Mouse (Mus musculus) CH12.LX (cell line): ENCODE data around the gene Bmp6. TPM values are rescaled to one million over a fixed set of nuclear protein-coding genes. Genes with fewer than 3 reads are reported as not detected.

Experiments
- DNase-seq: peaks from one replicate; pipeline ENCODE4 v3.0.0-alpha.2; 2013; ENCODE audit errors: extremely low read depth
- H3K27ac ChIP-seq: 2 replicates; pipeline ENCODE4 v1.5.1; 2012; ENCODE audit warnings: low read depth, mild to moderate bottlenecking, control low read depth, moderate library complexity; ENCODE audit not compliant: insufficient read depth
- H3K27me3 ChIP-seq: replicated peaks from 2 replicates; pipeline ENCODE3; 2012; ENCODE audit warnings: inconsistent platforms
- H3K36me3 ChIP-seq, 2 experiments: replicated peaks in 1 of 2; 2 replicates each; pipeline versions ENCODE3 to v1.6.1; 2012; ENCODE audit warnings: inconsistent platforms in 1 of 2, low read length in 1 of 2, mild to moderate bottlenecking in 1 of 2, mixed read lengths in 1 of 2, moderate library complexity in 1 of 2; ENCODE audit not compliant: control insufficient read depth in 1 of 2, insufficient read depth in 1 of 2
- H3K4me1 ChIP-seq, 2 experiments: 2 replicates each; pipeline ENCODE4 v1.6.1; 2012; ENCODE audit warnings: inconsistent platforms in 1 of 2, moderate library complexity in 1 of 2; ENCODE audit not compliant: insufficient read depth in 2 of 2, control insufficient read depth in 1 of 2
- H3K4me2 ChIP-seq: 2 replicates; pipeline ENCODE4 v1.6.1; 2012; ENCODE audit warnings: low read depth, mild to moderate bottlenecking, control low read depth; ENCODE audit not compliant: poor library complexity, insufficient read depth, severe bottlenecking
- H3K4me3 ChIP-seq, 3 experiments: fragments of 150-350 bp in 1 of 3; sonication (generic) in 1 of 3; replicated peaks in 1 of 3; 2 replicates each; pipeline versions ENCODE3 to v1.5.1; 2011 to 2012; ENCODE audit warnings: low read depth in 2 of 3, low read length in 2 of 3, mild to moderate bottlenecking in 2 of 3, moderate library complexity in 2 of 3, control low read depth in 1 of 3, improper control_type of control experiment in 1 of 3, inconsistent platforms in 1 of 3, mixed read lengths in 1 of 3; ENCODE audit not compliant: poor library complexity in 1 of 3
- H3K79me2 ChIP-seq: replicated peaks from 2 replicates; pipeline ENCODE4 v1.6.1; 2012; ENCODE audit warnings: mild to moderate bottlenecking, moderate library complexity; ENCODE audit not compliant: control insufficient read depth, poor library complexity, insufficient read depth, severe bottlenecking; ENCODE audit errors: extremely low read depth
- H3K9ac ChIP-seq: 2 replicates; pipeline ENCODE4 v1.6.1; 2012; ENCODE audit warnings: low read depth, mild to moderate bottlenecking, control low read depth, moderate library complexity; ENCODE audit not compliant: insufficient read depth
- H3K9me3 ChIP-seq: replicated peaks from 2 replicates; pipeline ENCODE3; 2012; ENCODE audit warnings: low read length, inconsistent platforms, mixed read lengths
- BHLHE40 ChIP-seq: IDR thresholded peaks from 2 replicates; pipeline ENCODE4 v1.6.1; 2011; ENCODE audit warnings: mild to moderate bottlenecking, low read depth, low read length, improper control_type of control experiment
- CHD1 ChIP-seq: IDR thresholded peaks from 2 replicates; pipeline ENCODE4 v1.6.1; 2012; ENCODE audit warnings: low read depth, low read length, improper control_type of control experiment, inconsistent platforms
- CHD2 ChIP-seq: IDR thresholded peaks from 2 replicates; pipeline ENCODE4 v1.6.1; 2011; ENCODE audit warnings: low read length, improper control_type of control experiment
- E2F4 ChIP-seq: IDR thresholded peaks from 2 replicates; pipeline ENCODE4 v1.6.1; 2011; ENCODE audit warnings: low read depth, low read length, improper control_type of control experiment; ENCODE audit not compliant: insufficient replicate concordance
- ELF1 ChIP-seq: IDR thresholded peaks from 2 replicates; pipeline ENCODE4 v1.6.1; 2014; ENCODE audit warnings: low read depth, mild to moderate bottlenecking, inconsistent platforms, low read length, improper control_type of control experiment
- EP300 ChIP-seq: IDR thresholded peaks from 2 replicates; pipeline ENCODE4 v1.6.1; 2011; ENCODE audit warnings: low read length, improper control_type of control experiment
- ETS1 ChIP-seq: conservative IDR thresholded peaks from 2 replicates; pipeline ENCODE4 v1.6.1; 2012; ENCODE audit warnings: low read depth, mild to moderate bottlenecking, inconsistent platforms, low read length, improper control_type of control experiment, moderate library complexity
- GABPA ChIP-seq: IDR thresholded peaks from 2 replicates; pipeline ENCODE4 v1.6.1; 2012; ENCODE audit warnings: low read depth, low read length, improper control_type of control experiment, inconsistent platforms; ENCODE audit not compliant: insufficient replicate concordance
- HCFC1 ChIP-seq: IDR thresholded peaks from 2 replicates; pipeline ENCODE4 v1.6.1; 2012; ENCODE audit warnings: low read depth, mild to moderate bottlenecking, inconsistent platforms, low read length, improper control_type of control experiment
- IRF4 ChIP-seq: IDR thresholded peaks from 2 replicates; pipeline ENCODE4 v1.6.1; 2014; ENCODE audit warnings: low read depth, mild to moderate bottlenecking, inconsistent platforms, low read length, improper control_type of control experiment
- JUND ChIP-seq: conservative IDR thresholded peaks from 2 replicates; pipeline ENCODE4 v1.6.1; 2011; ENCODE audit warnings: low read depth, low read length, improper control_type of control experiment
- MAFK ChIP-seq: IDR thresholded peaks from 2 replicates; pipeline ENCODE4 v1.6.1; 2011; ENCODE audit warnings: low read length, improper control_type of control experiment; ENCODE audit not compliant: insufficient replicate concordance
- MAX ChIP-seq: IDR thresholded peaks from 2 replicates; pipeline ENCODE4 v1.6.1; 2011; ENCODE audit warnings: low read length, improper control_type of control experiment
- MEF2A ChIP-seq: IDR thresholded peaks from 2 replicates; pipeline ENCODE4 v1.6.1; 2014; ENCODE audit warnings: low read depth, mild to moderate bottlenecking, inconsistent platforms, low read length, improper control_type of control experiment, borderline replicate concordance
- MYC ChIP-seq: IDR thresholded peaks from 2 replicates; pipeline ENCODE4 v1.6.1; 2011; ENCODE audit warnings: low read depth, mild to moderate bottlenecking, improper control_type of control experiment, low read length
- NELFE ChIP-seq: IDR thresholded peaks from 2 replicates; pipeline ENCODE4 v1.6.1; 2011; ENCODE audit warnings: low read depth, low read length, improper control_type of control experiment
- PAX5 ChIP-seq: IDR thresholded peaks from 2 replicates; pipeline ENCODE4 v1.6.1; 2012; ENCODE audit warnings: low read length, inconsistent platforms, mixed read lengths
- RCOR1 ChIP-seq: conservative IDR thresholded peaks from 2 replicates; pipeline ENCODE4 v1.6.1; 2012; ENCODE audit warnings: low read depth, mild to moderate bottlenecking, inconsistent platforms, low read length, improper control_type of control experiment
- SIN3A ChIP-seq: IDR thresholded peaks from 2 replicates; pipeline ENCODE4 v1.6.1; 2012; ENCODE audit warnings: low read length, improper control_type of control experiment, inconsistent platforms
- TBP ChIP-seq: conservative IDR thresholded peaks from 2 replicates; pipeline ENCODE4 v1.6.1; 2011; ENCODE audit warnings: low read depth, low read length, improper control_type of control experiment
- USF1 ChIP-seq: IDR thresholded peaks from 2 replicates; pipeline ENCODE4 v1.6.1; 2014; ENCODE audit warnings: low read depth, mild to moderate bottlenecking, inconsistent platforms, low read length, improper control_type of control experiment
- USF2 ChIP-seq: conservative IDR thresholded peaks from 2 replicates; pipeline ENCODE4 v1.6.1; 2011; ENCODE audit warnings: low read depth, low read length, improper control_type of control experiment
- ZKSCAN1 ChIP-seq: IDR thresholded peaks from 2 replicates; pipeline ENCODE4 v1.6.1; 2012; ENCODE audit warnings: low read depth, inconsistent platforms, low read length, improper control_type of control experiment, borderline replicate concordance
- ZMIZ1 ChIP-seq: IDR thresholded peaks from 2 replicates; pipeline ENCODE4 v1.6.1; 2012; ENCODE audit warnings: low read depth, mild to moderate bottlenecking, inconsistent platforms, low read length, improper control_type of control experiment
- ZNF384 ChIP-seq: IDR thresholded peaks from 2 replicates; pipeline ENCODE4 v1.6.1; 2012; ENCODE audit warnings: low read depth, low read length, improper control_type of control experiment, inconsistent platforms
- dilution Hi-C: fragments of 300-500 bp; cut with MboI; formaldehyde crosslinking; loops from 2 replicates; pipeline ENCODE4 v1.14.3; 2020; ENCODE audit warnings: low sequenced_read_pairs; ENCODE audit not compliant: extremely low pct_unique_long_range_greater_than_20kb, extremely low pct_ligation_motif_present
- in situ Hi-C: fragments of 300-500 bp; cut with MboI; formaldehyde crosslinking; loops from 3 replicates; pipeline ENCODE4 v1.14.3; 2019; ENCODE audit warnings: low sequenced_read_pairs, low pct_ligation_motif_present, low pct_unique_long_range_greater_than_20kb, mixed read lengths
- polyA plus RNA-seq: library from polyadenylated mRNA; unstranded; fragments of >175 nt; gene quantifications from 2 replicates; pipeline ENCODE4 v1.2.1, GENCODE M21; 2012; ENCODE audit warnings: low read depth; ENCODE audit not compliant: insufficient read length
- total RNA-seq, 2 experiments: library from RNA; depleted of rRNA; stranded (reverse); fragments of 300-350 nt in 1 of 2; fragments of >200 nt in 1 of 2; gene quantifications; 2 replicates each; pipeline ENCODE4 v1.2.3; 2012 to 2014

Gene Bmp6
- total and polyA plus RNA-seq, 3 experiments = 0.16 to 3.5 (median 0.77) TPM

GRCm38 (mm10) chr13:38393444-38393843, 48.5 kb downstream of the Bmp6 start:
- H3K79me2 ChIP-seq = no peaks in the 10 kb centered on the region
- no peaks in the 10 kb centered on the region for H3K9me3 ChIP-seq
- no peak overlapping the region for H3K4me3 ChIP-seq
- in situ Hi-C loops (no loop called here), dilution Hi-C loops (no loop called here)
- H3K27ac ChIP-seq = no peak overlapping the region
- no peak overlapping the region for H3K4me2 ChIP-seq
- no peaks in the 10 kb centered on the region for H3K36me3 ChIP-seq
- no peak overlapping the region for H3K9ac ChIP-seq
- TF ChIP-seq ETS1 (no peak), TBP (no peak), ELF1 (no peak), MAFK (no peak), CHD2 (no peak), CHD1 (no peak), JUND (no peak), HCFC1 (no peak), E2F4 (no peak), NELFE (no peak), MAX (no peak), MEF2A (no peak), GABPA (no peak), BHLHE40 (no peak), SIN3A (no peak)
- no peaks in the 10 kb centered on the region for H3K27me3 ChIP-seq
- DNase-seq = no peak
- no peaks in the 10 kb centered on the region for H3K4me1 ChIP-seq

DNA sequence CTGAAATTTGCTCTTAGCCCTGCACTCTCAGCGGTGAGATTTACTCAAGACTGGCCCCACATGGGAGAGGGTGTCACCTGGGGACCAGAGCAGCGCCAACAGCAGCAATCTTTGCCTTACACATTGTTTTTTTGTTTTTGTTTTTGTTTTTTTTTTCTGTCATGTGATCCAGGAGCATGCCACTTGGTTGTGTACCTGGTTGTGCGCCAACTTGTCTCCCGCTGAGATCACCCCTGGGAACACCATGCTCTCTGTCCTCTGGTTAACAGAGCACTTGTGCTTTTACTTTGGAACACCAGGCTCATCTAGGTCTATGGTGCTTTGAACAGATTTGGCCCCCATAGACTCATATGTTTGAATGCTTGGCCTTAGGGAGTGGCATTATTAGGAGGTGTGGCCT, 50.1 kb downstream of the Bmp6 start:
- Histone ChIP-seq H3K9ac (no peak overlapping the region), H3K79me2 (no peaks in the 10 kb centered on the region), H3K4me1 (no peaks in the 10 kb centered on the region; a peak in 1 of 4 replicates), H3K36me3 (no peaks in the 10 kb centered on the region), H3K4me2 (no peak overlapping the region), H3K27ac (no peak overlapping the region), H3K9me3 (no peaks in the 10 kb centered on the region), H3K4me3 (no peak overlapping the region), H3K27me3 (no peaks in the 10 kb centered on the region)
- dilution Hi-C loops = no loop called here
- in situ Hi-C loops = no loop called here
- TF ChIP-seq EP300 = no peak
- TF ChIP-seq HCFC1 = no peak
- TF ChIP-seq USF1 = no peak
- TF ChIP-seq IRF4 = no peak
- no peak for TF ChIP-seq E2F4
- TF ChIP-seq GABPA = no peak
- TF ChIP-seq PAX5 = no peak
- TF ChIP-seq USF2 = no peak
- TF ChIP-seq ZNF384 = no peak
- TF ChIP-seq ZKSCAN1 = no peak
- no peak for TF ChIP-seq MYC
- no peak for TF ChIP-seq RCOR1
- no peak for TF ChIP-seq TBP
- no peak for TF ChIP-seq ZMIZ1
- TF ChIP-seq MAX = no peak
- no peak for DNase-seq
